In genomic region chr2:137705724-137706422, GRCm38 (mm10) we compare ENCODE assay signal across 8 mouse cellular contexts.
DNase-seq lines count a peak whose midpoint lies in the region; ATAC-seq and TF ChIP-seq lines count a peak whose summit lies in the region.

No protein-coding gene starts in this region.

- no peak overlapping the region for H3K27ac ChIP-seq in heart, embryonic 13.5 days (replicated peaks)
- 0 out of 2 replicates have a peak overlapping the region, but pooled peaks have one; percentile 50 for H3K27ac ChIP-seq in hindbrain, embryonic 10.5 days
- H3K27ac ChIP-seq in midbrain, postnatal 0 days (ENCODE audit: low read depth, low read length), result no peak overlapping the region

- peak overlapping the region; percentile 51 for H3K4me2 ChIP-seq in heart, embryonic 13.5 days
- H3K4me2 ChIP-seq in midbrain, postnatal 0 days (ENCODE audit: low read depth, low read length, poor library complexity, severe bottlenecking), result peak overlapping the region; percentile 21

- H3K36me3 ChIP-seq in heart, embryonic 13.5 days, result no peaks in the 10 kb centered on the region
- H3K36me3 ChIP-seq in hindbrain, embryonic 10.5 days, result no peaks in the 10 kb centered on the region
- no peaks in the 10 kb centered on the region for H3K36me3 ChIP-seq in midbrain, postnatal 0 days (ENCODE audit: insufficient read depth, low read length)

- H3K9ac ChIP-seq in heart, embryonic 13.5 days, result 0 out of 2 replicates have a peak overlapping the region, but pooled peaks have one; percentile 52
- no peak overlapping the region; the same call in 1 of the 2 replicates for H3K9ac ChIP-seq in midbrain, postnatal 0 days (replicated peaks; ENCODE audit: low read length, poor library complexity, severe bottlenecking)

- no peaks in the 10 kb centered on the region for H3K9me3 ChIP-seq in heart, embryonic 13.5 days
- no peaks in the 10 kb centered on the region for H3K9me3 ChIP-seq in hindbrain, embryonic 10.5 days
- no peaks in the 10 kb centered on the region for H3K9me3 ChIP-seq in midbrain, postnatal 0 days (ENCODE audit: low read length)

- no peak for DNase-seq in heart, adult 9 months (ENCODE audit: low spot score in 2 of 2)
- DNase-seq in cerebellum, postnatal 14 days, result peak; percentile 60 to 61
- peak; percentile 43 for DNase-seq in hindbrain, embryonic 10.5 days (ENCODE audit: low spot score)
- peak; percentile 74 for DNase-seq in midbrain, postnatal 0 days (ENCODE audit: low spot score)
- no peak for DNase-seq in spleen, postnatal 36 days (ENCODE audit: low spot score in 2 of 2)
- DNase-seq in yolk sac, embryonic 10.5 days (ENCODE audit: low spot score), result no peak

- ATAC-seq in heart, embryonic 13.5 days (ENCODE audit: extremely low read depth, insufficient number of reproducible peaks, low FRiP score, low TSS enrichment), result no peak
- peak; percentile 70 for ATAC-seq in midbrain, postnatal 0 days (ENCODE audit: low FRiP score)
- ATAC-seq in erythroblast, adult 5-6 weeks (replicated peaks; ENCODE audit: low FRiP score, poor library complexity, severe bottlenecking), result no peak

- WGBS in heart, embryonic 13.5 days, result 42% methylated on average over 14 of the region's 14 CpGs
- 30% methylated on average over 14 of the region's 14 CpGs for WGBS in hindbrain, embryonic 10.5 days
- 15% methylated on average over 14 of the region's 14 CpGs for WGBS in midbrain, postnatal 0 days

- no peaks in the 10 kb centered on the region for H3K27me3 ChIP-seq in heart, embryonic 13.5 days (replicated peaks)
- peaks cover 89% of the 10 kb centered on the region for H3K27me3 ChIP-seq in hindbrain, embryonic 10.5 days (ENCODE audit: insufficient read depth, poor library complexity, severe bottlenecking)
- H3K27me3 ChIP-seq in midbrain, postnatal 0 days (ENCODE audit: insufficient read depth, low read length), result no peaks in the 10 kb centered on the region

- TF ChIP-seq CTCF in midbrain, postnatal 0 days (IDR thresholded peaks at IDR 0.05), result peak; percentile 55

- peak overlapping the region; percentile 25 for H3K4me3 ChIP-seq in heart, embryonic 13.5 days
- peak overlapping the region; percentile 34; the same call in 1 of the 2 replicates for H3K4me3 ChIP-seq in hindbrain, embryonic 10.5 days
- peak overlapping the region; percentile 16; the same call in 1 of the 2 replicates for H3K4me3 ChIP-seq in midbrain, postnatal 0 days (ENCODE audit: low read depth, low read length)

- H3K4me1 ChIP-seq in heart, embryonic 13.5 days, result peaks cover 18% of the 10 kb centered on the region
- H3K4me1 ChIP-seq in hindbrain, embryonic 10.5 days (replicated peaks), result peaks cover 31% of the 10 kb centered on the region
- H3K4me1 ChIP-seq in midbrain, postnatal 0 days (ENCODE audit: insufficient read depth, low read length), result no peaks in the 10 kb centered on the region

Comparison
In these comparisons a context has a peak if more than half of its experiments do, and no peak if none do; other contexts are left out.
1. DNase-seq: peak in cerebellum, postnatal 14 days (2 of 2), hindbrain, embryonic 10.5 days (single experiment) and midbrain, postnatal 0 days (single experiment); none in heart, adult 9 months (0 of 2), spleen, postnatal 36 days (0 of 2) and yolk sac, embryonic 10.5 days (single experiment).
2. Peak in every context shown above with its lines, with median percentiles within 50 percentile points of each other: H3K4me3 ChIP-seq.